In genomic region chr13:23369421-23369765, GRCm38 (mm10) we compare ENCODE assay signal across 8 mouse cellular contexts. TPM values are rescaled to one million over a fixed set of nuclear protein-coding genes. Genes with fewer than 3 reads are reported as not detected.
DNase-seq lines count a peak whose midpoint lies in the region; ATAC-seq and TF ChIP-seq lines count a peak whose summit lies in the region.

No protein-coding gene starts in this region.

- no peak for ATAC-seq in kidney, postnatal 0 days (replicated peaks; ENCODE audit: low FRiP score, low read depth)
- ATAC-seq in embryonic facial prominence, embryonic 11.5 days (replicated peaks; ENCODE audit: insufficient number of reproducible peaks, low FRiP score, low TSS enrichment, low read depth) = peak; percentile 32; the same call in 1 of the 2 replicates
- ATAC-seq in inflammation-experienced regulatory T-cells, adult 6 months = peak; percentile 42
- peak; percentile 55 for ATAC-seq in midbrain, embryonic 16.5 days

- peak overlapping the region; percentile 78 for H3K9ac ChIP-seq in kidney, postnatal 0 days (ENCODE audit: low read depth, low read length)
- H3K9ac ChIP-seq in embryonic facial prominence, embryonic 11.5 days (replicated peaks; ENCODE audit: low read length) = peak overlapping the region; percentile 76
- peak overlapping the region; percentile 68 for H3K9ac ChIP-seq in midbrain, embryonic 16.5 days (ENCODE audit: low read depth, low read length)

- H3K27me3 ChIP-seq in kidney, postnatal 0 days (ENCODE audit: insufficient read depth, low read length) = no peaks in the 10 kb centered on the region
- H3K27me3 ChIP-seq in embryonic facial prominence, embryonic 11.5 days (ENCODE audit: control insufficient read depth, insufficient read depth, low read length) = no peaks in the 10 kb centered on the region
- H3K27me3 ChIP-seq in midbrain, embryonic 16.5 days (ENCODE audit: control insufficient read depth, insufficient read depth, low read depth, low read length) = no peaks in the 10 kb centered on the region

- under 1% methylated on average over 10 of the region's 10 CpGs for WGBS in kidney, postnatal 0 days
- WGBS in embryonic facial prominence, embryonic 11.5 days = under 1% methylated on average over 10 of the region's 10 CpGs
- 0% methylated on average over 10 of the region's 10 CpGs for WGBS in midbrain, embryonic 16.5 days

- no peaks in the 10 kb centered on the region for H3K36me3 ChIP-seq in kidney, postnatal 0 days (ENCODE audit: insufficient read depth, low read length)
- H3K36me3 ChIP-seq in embryonic facial prominence, embryonic 11.5 days (replicated peaks; ENCODE audit: control insufficient read depth, insufficient read depth, low read depth, low read length) = no peaks in the 10 kb centered on the region
- 0 out of 2 replicates have a peak, but pooled peaks cover 3% of the 10 kb centered on the region for H3K36me3 ChIP-seq in midbrain, embryonic 16.5 days (ENCODE audit: control insufficient read depth, insufficient read depth, low read length)

- DNase-seq in kidney, postnatal 0 days (ENCODE audit: low spot score) = no peak
- no peak for DNase-seq in kidney, adult 11 months
- no peak for DNase-seq in embryonic facial prominence, embryonic 11.5 days (ENCODE audit: low spot score)
- no peak for DNase-seq in right cerebral cortex, postnatal 14 days
- no peak for DNase-seq in cerebellum, postnatal 10 days
- no peak for DNase-seq in left cerebral cortex, adult 9 months (ENCODE audit: low spot score in 2 of 2)

- TF ChIP-seq CTCF in kidney, postnatal 0 days (IDR thresholded peaks at IDR 0.05; ENCODE audit: low read depth) = no peak

- H3K27ac ChIP-seq in kidney, postnatal 0 days = peak overlapping the region; percentile 94
- peak overlapping the region; percentile 74; the same call in 1 of the 2 replicates for H3K27ac ChIP-seq in embryonic facial prominence, embryonic 11.5 days (replicated peaks; ENCODE audit: low read depth, low read length)
- H3K27ac ChIP-seq in midbrain, embryonic 16.5 days (ENCODE audit: low read length) = peak overlapping the region; percentile 95

- H3K9me3 ChIP-seq in kidney, postnatal 0 days (replicated peaks; ENCODE audit: low read length) = no peaks in the 10 kb centered on the region
- H3K9me3 ChIP-seq in embryonic facial prominence, embryonic 11.5 days (replicated peaks; ENCODE audit: control insufficient read depth, low read length) = no peaks in the 10 kb centered on the region
- no peaks in the 10 kb centered on the region for H3K9me3 ChIP-seq in midbrain, embryonic 16.5 days (replicated peaks; ENCODE audit: control insufficient read depth, low read length, poor library complexity, severe bottlenecking)

- H3K4me1 ChIP-seq in kidney, postnatal 0 days (replicated peaks; ENCODE audit: insufficient read depth, low read length) = peaks cover 14% of the 10 kb centered on the region
- no peaks in the 10 kb centered on the region for H3K4me1 ChIP-seq in embryonic facial prominence, embryonic 11.5 days (ENCODE audit: control insufficient read depth, insufficient read depth, low read length)
- H3K4me1 ChIP-seq in midbrain, embryonic 16.5 days (ENCODE audit: control insufficient read depth, insufficient read depth, low read length) = peaks cover 29% of the 10 kb centered on the region

- peak overlapping the region; percentile 73 for H3K4me3 ChIP-seq in kidney, postnatal 0 days (replicated peaks; ENCODE audit: low read depth, low read length)
- H3K4me3 ChIP-seq in embryonic facial prominence, embryonic 11.5 days (ENCODE audit: low read depth, low read length) = peak overlapping the region; percentile 71
- peak overlapping the region; percentile 77 for H3K4me3 ChIP-seq in midbrain, embryonic 16.5 days (ENCODE audit: low read depth, low read length)

- peak overlapping the region; percentile 77 for H3K4me2 ChIP-seq in kidney, postnatal 0 days (ENCODE audit: low read length)
- peak overlapping the region; percentile 19 for H3K4me2 ChIP-seq in embryonic facial prominence, embryonic 11.5 days (ENCODE audit: low read depth, low read length)
- peak overlapping the region; percentile 52 for H3K4me2 ChIP-seq in midbrain, embryonic 16.5 days (ENCODE audit: low read length)

RNA-seq across cellular contexts. Expression of gene Zfp322a, which starts 0.4 kb away (rescaled TPM):
- polyA plus RNA-seq in kidney, postnatal 0 days (2015; fragmentation: Nextera tagmentation; extraction: Ambion mirVana) = 34.0 and 37.8 TPM in 2 replicates
- polyA plus RNA-seq in embryonic facial prominence, embryonic 11.5 days (2014; fragmentation: Nextera tagmentation; extraction: Ambion mirVana) = 72.4 and 76.2 TPM in 2 replicates
- 10 to 100 TPM; 28.6 to 33.1 (median 30.2) TPM for polyA plus RNA-seq in inflammation-experienced regulatory T-cells, adult 6 months (2017; shearing (Covaris generic))
- polyA plus RNA-seq in midbrain, embryonic 16.5 days (2015; fragmentation: Nextera tagmentation; extraction: Ambion mirVana) = 55.5 and 57.4 TPM in 2 replicates

RNA-seq across cellular contexts. Expression of gene Abt1, which starts 54.3 kb away (rescaled TPM):
- 10.0 and 10.4 TPM in 2 replicates for polyA plus RNA-seq in kidney, postnatal 0 days (2015; fragmentation: Nextera tagmentation; extraction: Ambion mirVana)
- 15.0 and 16.2 TPM in 2 replicates for polyA plus RNA-seq in embryonic facial prominence, embryonic 11.5 days (2014; fragmentation: Nextera tagmentation; extraction: Ambion mirVana)
- 10 to 100 TPM; 11.3 to 13.4 (median 12.2) TPM for polyA plus RNA-seq in inflammation-experienced regulatory T-cells, adult 6 months (2017; shearing (Covaris generic))
- 9.1 and 11.0 TPM in 2 replicates for polyA plus RNA-seq in midbrain, embryonic 16.5 days (2015; fragmentation: Nextera tagmentation; extraction: Ambion mirVana)

Comparison
In these comparisons a context has a peak if more than half of its experiments do, and no peak if none do; other contexts are left out.
1. H3K4me2 ChIP-seq: peak in every context shown above with its lines; median percentile 77 in kidney, postnatal 0 days; 52 in midbrain, embryonic 16.5 days; 19 in embryonic facial prominence, embryonic 11.5 days.